Mouse (Mus musculus): ENCODE measurements around the gene Cdk8. TPM values are rescaled to one million over a fixed set of nuclear protein-coding genes. Genes with fewer than 3 reads are reported as not detected.

Cdk8 gene
- total and polyA plus RNA-seq, 3 experiments = 139 to 745 (median 154) TPM

GRCm38 (mm10) chr5:146205537-146205936 is 25.5 kb upstream of the Cdk8 start:
- Histone ChIP-seq H3K79me2 (ENCODE audit: control insufficient read depth, insufficient read depth, low read length, poor library complexity) (no peaks in the 10 kb centered on the region), H3K27me3 (ENCODE audit: control insufficient read depth in 1 of 2, insufficient read depth in 2 of 2, low read length in 2 of 2) (no peaks in the 10 kb centered on the region), H3K9ac (ENCODE audit: control insufficient read depth, low read depth, low read length, poor library complexity, severe bottlenecking) (no peak overlapping the region), H3K9me3 (replicated peaks; ENCODE audit: insufficient read depth, low read length) (no peaks in the 10 kb centered on the region), H3K36me3 (ENCODE audit: control insufficient read depth in 1 of 2, insufficient read depth in 2 of 2, low read length in 2 of 2) (peaks cover 0 to 38% of the 10 kb centered on the region in 2 experiments; a peak in 2 of 4 replicates), H3K27ac (ENCODE audit: control insufficient read depth, low read depth, low read length) (no peak overlapping the region), H3K4me1 (ENCODE audit: control insufficient read depth in 1 of 2, insufficient read depth in 2 of 2, low read length in 2 of 2) (no peaks in the 10 kb centered on the region), H3K4me3 (ENCODE audit: control insufficient read depth in 1 of 2, insufficient read depth in 1 of 2, low read depth in 2 of 2, low read length in 2 of 2) (no peak overlapping the region)
- no peak for TF ChIP-seq UBTF (IDR thresholded peaks at IDR 0.05; ENCODE audit: borderline replicate concordance, insufficient read depth, low read depth, low read length)
- TF ChIP-seq MEF2A (IDR thresholded peaks at IDR 0.05; ENCODE audit: extremely low read depth, insufficient replicate concordance, low read depth, low read length, poor library complexity, severe bottlenecking) = no peak
- no peak for TF ChIP-seq MAFK (IDR thresholded peaks at IDR 0.05; ENCODE audit: borderline replicate concordance, low read depth, low read length)
- no peak for TF ChIP-seq RCOR1 (IDR thresholded peaks at IDR 0.05; ENCODE audit: low read depth, low read length)
- no peak for TF ChIP-seq ZMIZ1 (IDR thresholded peaks at IDR 0.05; ENCODE audit: low read depth, low read length)
- TF ChIP-seq EP300 (IDR thresholded peaks at IDR 0.05; ENCODE audit: low read depth in 1 of 2, low read length in 2 of 2) = no peak
- no peak for TF ChIP-seq POLR2AphosphoS2 (IDR thresholded peaks at IDR 0.05; ENCODE audit: low read length)
- no peak for TF ChIP-seq MAX (IDR thresholded peaks at IDR 0.05; ENCODE audit: low read length)
- no peak for TF ChIP-seq ZNF384 (IDR thresholded peaks at IDR 0.05; ENCODE audit: low read depth, low read length)
- TF ChIP-seq JUND (IDR thresholded peaks at IDR 0.05; ENCODE audit: low read depth, low read length) = no peak
- TF ChIP-seq MYC (IDR thresholded peaks at IDR 0.05; ENCODE audit: low read depth, low read length) = no peak
- no peak for TF ChIP-seq CTCF (IDR thresholded peaks at IDR 0.05 in 2 of 3, conservative IDR thresholded peaks at IDR 0.05 in 1 of 3; ENCODE audit: control insufficient read depth in 1 of 3, insufficient read depth in 1 of 3, low read depth in 2 of 3, low read length in 3 of 3, poor library complexity in 1 of 3, severe bottlenecking in 1 of 3)
- TF ChIP-seq MAZ (IDR thresholded peaks at IDR 0.05; ENCODE audit: low read depth, low read length) = no peak
- DNase-seq (ENCODE audit: low read depth, low spot score) = no peak

GRCm38 (mm10) chr5:146220501-146220878 is 10.5 kb upstream of the Cdk8 start:
- Histone ChIP-seq H3K27me3 (ENCODE audit: control insufficient read depth in 1 of 2, insufficient read depth in 2 of 2, low read length in 2 of 2) (no peaks in the 10 kb centered on the region), H3K9ac (ENCODE audit: control insufficient read depth, low read depth, low read length, poor library complexity, severe bottlenecking) (peak overlapping the region; percentile 65), H3K79me2 (ENCODE audit: control insufficient read depth, insufficient read depth, low read length, poor library complexity) (peaks cover 17% of the 10 kb centered on the region), H3K4me1 (ENCODE audit: control insufficient read depth in 1 of 2, insufficient read depth in 2 of 2, low read length in 2 of 2) (peaks cover 3 to 7% of the 10 kb centered on the region in 2 experiments; a peak in 3 of 4 replicates), H3K4me3 (ENCODE audit: control insufficient read depth in 1 of 2, insufficient read depth in 1 of 2, low read depth in 2 of 2, low read length in 2 of 2) (peak overlapping the region; percentile 58 to 68), H3K36me3 (ENCODE audit: control insufficient read depth in 1 of 2, insufficient read depth in 2 of 2, low read length in 2 of 2) (peaks cover 29 to 31% of the 10 kb centered on the region in 2 experiments), H3K9me3 (replicated peaks; ENCODE audit: insufficient read depth, low read length) (no peaks in the 10 kb centered on the region), H3K27ac (ENCODE audit: control insufficient read depth, low read depth, low read length) (peak overlapping the region; percentile 97)
- no peak for DNase-seq (ENCODE audit: low read depth, low spot score)
- TF ChIP-seq RAD21 (IDR thresholded peaks at IDR 0.05; ENCODE audit: low read depth, low read length) (no peak), MYB (IDR thresholded peaks at IDR 0.05; ENCODE audit: low read depth, low read length) (peak; percentile 57), CHD1 (IDR thresholded peaks at IDR 0.05; ENCODE audit: low read depth, low read length) (no peak; the same call in 1 of the 2 replicates), KAT2A (conservative IDR thresholded peaks at IDR 0.05; ENCODE audit: low read depth, low read length) (no peak), ELF1 (IDR thresholded peaks at IDR 0.05; ENCODE audit: low read depth, low read length) (no peak), GATA1 (IDR thresholded peaks at IDR 0.05; ENCODE audit: low read depth, low read length) (peak; percentile 70), MAZ (IDR thresholded peaks at IDR 0.05; ENCODE audit: low read depth, low read length) (peak; percentile 58; the same call in 1 of the 2 replicates), USF2 (IDR thresholded peaks at IDR 0.05; ENCODE audit: borderline replicate concordance in 1 of 2, insufficient read depth in 1 of 2, low read depth in 1 of 2, low read length in 2 of 2) (no peak), NRF1 (IDR thresholded peaks at IDR 0.05; ENCODE audit: insufficient read depth, low read depth, low read length, poor library complexity, severe bottlenecking) (no peak), ZC3H11A (IDR thresholded peaks at IDR 0.05; ENCODE audit: low read depth, low read length) (no peak), MXI1 (IDR thresholded peaks at IDR 0.05; ENCODE audit: low read depth, low read length) (peak; percentile 82), MAFK (IDR thresholded peaks at IDR 0.05; ENCODE audit: borderline replicate concordance, low read depth, low read length) (0 out of 2 replicates have a peak, but pooled peaks have one; percentile 46), JUND (IDR thresholded peaks at IDR 0.05; ENCODE audit: low read depth, low read length) (0 out of 2 replicates have a peak, but pooled peaks have one; percentile 28), NELFE (IDR thresholded peaks at IDR 0.05; ENCODE audit: low read depth, low read length) (peak; percentile 31), POLR2AphosphoS5 (IDR thresholded peaks at IDR 0.05; ENCODE audit: borderline replicate concordance, low read depth, low read length) (no peak), E2F4 (IDR thresholded peaks at IDR 0.05; ENCODE audit: borderline replicate concordance, low read depth, low read length) (no peak; the same call in none of the 2 replicates), SIN3A (IDR thresholded peaks at IDR 0.05; ENCODE audit: low read length) (peak; percentile 79; the same call in 1 of the 2 replicates), HCFC1 (IDR thresholded peaks at IDR 0.05; ENCODE audit: low read depth, low read length) (no peak), SMC3 (IDR thresholded peaks at IDR 0.05; ENCODE audit: low read depth, low read length) (no peak), POLR2A (IDR thresholded peaks at IDR 0.05; ENCODE audit: control insufficient read depth in 1 of 2, insufficient read depth in 1 of 2, low read depth in 1 of 2, low read length in 2 of 2, poor library complexity in 1 of 2) (no peak; a peak in 1 of 4 replicates), MAX (IDR thresholded peaks at IDR 0.05; ENCODE audit: low read length) (peak; percentile 82), POLR2AphosphoS2 (IDR thresholded peaks at IDR 0.05; ENCODE audit: low read length) (no peak), MYC (IDR thresholded peaks at IDR 0.05; ENCODE audit: low read depth, low read length) (peak; percentile 57; the same call in 1 of the 2 replicates), UBTF (IDR thresholded peaks at IDR 0.05; ENCODE audit: borderline replicate concordance, insufficient read depth, low read depth, low read length) (no peak)

Measured in MEL (cell line).